Mouse (Mus musculus) mouse trophoblast stem cell (cell line): Measurements from ENCODE around the gene Mamld1.

Experiments used
- in situ Hi-C, 2 experiments: fragments of 300-500 bp; cut with MseI, MboI; formaldehyde crosslinking; loops; 2 replicates in 1 of 2; 3 replicates in 1 of 2; pipeline ENCODE4 v1.15.1; 2025

The Mamld1 gene

GRCm38 (mm10) chrX:71131464-71131863 is 81.4 kb downstream of the Mamld1 start:
- in situ Hi-C loops: no loop called here

GRCm38 (mm10) chrX:71141390-71141789 is 91.3 kb downstream of the Mamld1 start:
- in situ Hi-C loops: no loop called here

GRCm38 (mm10) chrX:71149441-71150050 is 99.5 kb downstream of the Mamld1 start:
- in situ Hi-C loops: no loop called here

GRCm38 (mm10) chrX:71150551-71151001 is 100.5 kb downstream of the Mamld1 start:
- in situ Hi-C loops: no loop called here

GRCm38 (mm10) chrX:71181526-71181925 is 131.5 kb downstream of the Mamld1 start:
- in situ Hi-C loops: no loop called here

- in situ Hi-C loops: no loop called here
Observed at GRCm38 (mm10) chrX:71183671-71184070, 133.6 kb downstream of the Mamld1 start.

GRCm38 (mm10) chrX:71186396-71186795 is 136.3 kb downstream of the Mamld1 start:
- in situ Hi-C loops: no loop called here

GRCm38 (mm10) chrX:71204776-71205175 is 154.7 kb downstream of the Mamld1 start:
- in situ Hi-C loops: no loop called here
